Comparison of ENCODE assay signal across 8 mouse cellular contexts in genomic region chr2:22895282-22896273, GRCm38 (mm10). TPM values are rescaled to one million over a fixed set of nuclear protein-coding genes. Genes with fewer than 3 reads are reported as not detected.
DNase-seq lines count a peak whose midpoint lies in the region; ATAC-seq and TF ChIP-seq lines count a peak whose summit lies in the region.

TSS of gene Pdss1 (plus strand) at chr2:22895522.

- H3K4me3 ChIP-seq in embryonic facial prominence, embryonic 13.5 days: peak within 1 kb of the TSS; percentile 87
- peak within 1 kb of the TSS; percentile 77 for H3K4me3 ChIP-seq in kidney, adult 2 months (ENCODE audit: insufficient read depth, low read depth, low read length)
- H3K4me3 ChIP-seq in limb, embryonic 12.5 days (replicated peaks): peak within 1 kb of the TSS; percentile 76
- peak within 1 kb of the TSS; percentile 56 for H3K4me3 ChIP-seq in midbrain, embryonic 15.5 days
- H3K4me3 ChIP-seq in spleen, adult 2 months (ENCODE audit: extremely low read depth, insufficient read depth, insufficient read length): peak within 1 kb of the TSS; percentile 79

- peak within 1 kb of the TSS; percentile 73 for H3K4me2 ChIP-seq in embryonic facial prominence, embryonic 13.5 days
- peak within 1 kb of the TSS; percentile 87 for H3K4me2 ChIP-seq in limb, embryonic 12.5 days
- peak within 1 kb of the TSS; percentile 76 for H3K4me2 ChIP-seq in midbrain, embryonic 15.5 days

- H3K9me3 ChIP-seq in embryonic facial prominence, embryonic 13.5 days: no peaks in the 10 kb centered on the region
- H3K9me3 ChIP-seq in limb, embryonic 12.5 days: no peaks in the 10 kb centered on the region
- no peaks in the 10 kb centered on the region for H3K9me3 ChIP-seq in midbrain, embryonic 15.5 days

- peak within 1 kb of the TSS; percentile 78 for H3K27ac ChIP-seq in embryonic facial prominence, embryonic 13.5 days
- peak within 1 kb of the TSS; percentile 62 for H3K27ac ChIP-seq in kidney, adult 2 months (ENCODE audit: insufficient read depth, low read depth, low read length)
- peak within 1 kb of the TSS; percentile 20; the same call in 1 of the 2 replicates for H3K27ac ChIP-seq in limb, embryonic 12.5 days
- peak within 1 kb of the TSS; percentile 89 for H3K27ac ChIP-seq in midbrain, embryonic 15.5 days
- peak within 1 kb of the TSS; percentile 87 for H3K27ac ChIP-seq in spleen, adult 2 months (ENCODE audit: insufficient read depth, low read length)

- no peaks in the 10 kb centered on the region for H3K27me3 ChIP-seq in embryonic facial prominence, embryonic 13.5 days
- no peaks in the 10 kb centered on the region for H3K27me3 ChIP-seq in kidney, adult 2 months (replicated peaks; ENCODE audit: control insufficient read depth, insufficient read depth, low read length)
- no peaks in the 10 kb centered on the region for H3K27me3 ChIP-seq in limb, embryonic 12.5 days
- no peaks in the 10 kb centered on the region for H3K27me3 ChIP-seq in midbrain, embryonic 15.5 days (replicated peaks)
- no peaks in the 10 kb centered on the region for H3K27me3 ChIP-seq in spleen, adult 2 months (ENCODE audit: control insufficient read depth, insufficient read depth, low read length)

- H3K4me1 ChIP-seq in embryonic facial prominence, embryonic 13.5 days: 0 out of 2 replicates have a peak, but pooled peaks cover 3% of the 10 kb centered on the region
- no peaks in the 10 kb centered on the region for H3K4me1 ChIP-seq in kidney, adult 2 months (ENCODE audit: control insufficient read depth, insufficient read depth, low read length)
- H3K4me1 ChIP-seq in limb, embryonic 12.5 days (replicated peaks): no peaks in the 10 kb centered on the region
- H3K4me1 ChIP-seq in midbrain, embryonic 15.5 days: peaks cover 17% of the 10 kb centered on the region
- no peaks in the 10 kb centered on the region; the same call in 1 of the 2 replicates for H3K4me1 ChIP-seq in spleen, adult 2 months (ENCODE audit: control insufficient read depth, insufficient read depth, insufficient read length)

- WGBS in embryonic facial prominence, embryonic 13.5 days: under 1% methylated on average over 81 of the region's 81 CpGs
- WGBS in kidney, adult 2 months: under 1% methylated on average over 81 of the region's 81 CpGs
- under 1% methylated on average over 81 of the region's 81 CpGs for WGBS in limb, embryonic 12.5 days
- WGBS in midbrain, embryonic 15.5 days: under 1% methylated on average over 81 of the region's 81 CpGs
- WGBS in spleen, adult 2 months: under 1% methylated on average over 81 of the region's 81 CpGs

- TF ChIP-seq POLR2A in kidney, adult 2 months (IDR thresholded peaks at IDR 0.05; ENCODE audit: low read depth, low read length): peak; percentile 84
- TF ChIP-seq POLR2A in spleen, adult 2 months (IDR thresholded peaks at IDR 0.05; ENCODE audit: low read depth, low read length): peak; percentile 67

- peak; percentile 96 for ATAC-seq in embryonic facial prominence, embryonic 13.5 days (ENCODE audit: insufficient number of reproducible peaks, insufficient read depth, low FRiP score, low TSS enrichment, low read depth)
- ATAC-seq in limb, embryonic 12.5 days (ENCODE audit: insufficient number of reproducible peaks, insufficient read depth, low FRiP score, low TSS enrichment, low read depth): peak; percentile 96
- ATAC-seq in midbrain, embryonic 15.5 days (replicated peaks): peak; percentile 99

- TF ChIP-seq CTCF in kidney, adult 2 months (conservative IDR thresholded peaks at IDR 0.05; ENCODE audit: insufficient read depth, insufficient read length, low read depth, low read length): no peak
- no peak for TF ChIP-seq CTCF in spleen, adult 2 months (IDR thresholded peaks at IDR 0.05; ENCODE audit: extremely low read depth, insufficient read depth, insufficient read length, insufficient replicate concordance)

- 0 out of 2 replicates have a peak, but pooled peaks cover 2% of the 10 kb centered on the region for H3K36me3 ChIP-seq in embryonic facial prominence, embryonic 13.5 days
- H3K36me3 ChIP-seq in kidney, adult 2 months (ENCODE audit: control insufficient read depth, insufficient read depth, low read length): no peaks in the 10 kb centered on the region
- H3K36me3 ChIP-seq in limb, embryonic 12.5 days: no peaks in the 10 kb centered on the region
- H3K36me3 ChIP-seq in midbrain, embryonic 15.5 days (replicated peaks): no peaks in the 10 kb centered on the region
- H3K36me3 ChIP-seq in spleen, adult 2 months (ENCODE audit: control insufficient read depth, insufficient read depth, low read length): no peaks in the 10 kb centered on the region; the same call in 1 of the 2 replicates

- DNase-seq in 3134 (ENCODE audit: extremely low read depth, insufficient read length, low spot score): peak; percentile 93
- DNase-seq in adrenal gland, postnatal 36 days: peak; percentile 94 to 96
- peak; percentile 94 for DNase-seq in heart, adult 18-20 months
- peak; percentile 95 for DNase-seq in kidney, adult 2 months
- peak; percentile 56 to 82 for DNase-seq in spleen, adult 2 months (ENCODE audit: low read depth in 1 of 2, low spot score in 2 of 2)

- peak within 1 kb of the TSS; percentile 85 for H3K9ac ChIP-seq in embryonic facial prominence, embryonic 13.5 days
- peak within 1 kb of the TSS; percentile 67 for H3K9ac ChIP-seq in limb, embryonic 12.5 days (replicated peaks)
- H3K9ac ChIP-seq in midbrain, embryonic 15.5 days: peak within 1 kb of the TSS; percentile 82

RNA-seq across cellular contexts. Expression of gene Pdss1, which starts in this region (rescaled TPM):
- total RNA-seq in adrenal gland, postnatal 36 days (2021): 1 to 10 TPM; 9.3 to 9.7 TPM
- polyA plus RNA-seq in embryonic facial prominence, embryonic 13.5 days (2015; fragmentation: Nextera tagmentation; extraction: Ambion mirVana): 18.8 and 21.5 TPM in 2 replicates
- total RNA-seq in heart, adult 18-20 months (2021): 10 to 100 TPM; 20.4 to 23.9 TPM
- 8.9 and 9.9 TPM in 2 replicates for polyA plus RNA-seq in kidney, adult 2 months (2012; rRNA removed)
- polyA plus RNA-seq in limb, embryonic 12.5 days (2016; fragmentation: Nextera tagmentation; extraction: Ambion mirVana): 19.9 and 20.0 TPM in 2 replicates
- polyA plus RNA-seq in midbrain, embryonic 15.5 days (2015; fragmentation: Nextera tagmentation; extraction: Ambion mirVana): 24.8 and 28.6 TPM in 2 replicates
- 2.3 and 2.4 TPM in 2 replicates for polyA plus RNA-seq in spleen, adult 2 months (2012; rRNA removed)

Comparison
In these comparisons a context has a peak if more than half of its experiments do, and no peak if none do; other contexts are left out.
1. Peak in every context shown above with its lines: DNase-seq, ATAC-seq, H3K4me3 ChIP-seq and H3K27ac ChIP-seq.
2. H3K27ac ChIP-seq: peak in every context shown above with its lines; median percentile 89 in midbrain, embryonic 15.5 days; 87 in spleen, adult 2 months; 78 in embryonic facial prominence, embryonic 13.5 days; 62 in kidney, adult 2 months; 20 in limb, embryonic 12.5 days.